Mouse (Mus musculus) heart, adult 8-10 months (tissue): Measurements from ENCODE around the gene Akt1s1. TPM values are rescaled to one million over a fixed set of nuclear protein-coding genes. Genes with fewer than 3 reads are reported as not detected.
"Not testable (repeated sequence)": the region's sequence is repeated elsewhere in the genome, so short reads cannot be mapped to it uniquely, and the experiment has no call there.

ENCODE experiments used
- DNase-seq: peaks from one replicate; pipeline ENCODE4 v3.0.0; 2022; ENCODE audit warnings: low spot score
- total RNA-seq, 4 experiments: library from RNA; stranded (reverse); gene quantifications; 2 replicates each; pipeline ENCODE4 v1.2.4; 2022

Akt1s1 gene
- total RNA-seq, 4 experiments from 2014 or later, result 64.3 to 76.2 (median 70.5) TPM

GRCm38 (mm10) chr7:44868919-44869696 lies 20.3 kb downstream of the Akt1s1 start:
- DNase-seq, result peak; percentile 61

DNA sequence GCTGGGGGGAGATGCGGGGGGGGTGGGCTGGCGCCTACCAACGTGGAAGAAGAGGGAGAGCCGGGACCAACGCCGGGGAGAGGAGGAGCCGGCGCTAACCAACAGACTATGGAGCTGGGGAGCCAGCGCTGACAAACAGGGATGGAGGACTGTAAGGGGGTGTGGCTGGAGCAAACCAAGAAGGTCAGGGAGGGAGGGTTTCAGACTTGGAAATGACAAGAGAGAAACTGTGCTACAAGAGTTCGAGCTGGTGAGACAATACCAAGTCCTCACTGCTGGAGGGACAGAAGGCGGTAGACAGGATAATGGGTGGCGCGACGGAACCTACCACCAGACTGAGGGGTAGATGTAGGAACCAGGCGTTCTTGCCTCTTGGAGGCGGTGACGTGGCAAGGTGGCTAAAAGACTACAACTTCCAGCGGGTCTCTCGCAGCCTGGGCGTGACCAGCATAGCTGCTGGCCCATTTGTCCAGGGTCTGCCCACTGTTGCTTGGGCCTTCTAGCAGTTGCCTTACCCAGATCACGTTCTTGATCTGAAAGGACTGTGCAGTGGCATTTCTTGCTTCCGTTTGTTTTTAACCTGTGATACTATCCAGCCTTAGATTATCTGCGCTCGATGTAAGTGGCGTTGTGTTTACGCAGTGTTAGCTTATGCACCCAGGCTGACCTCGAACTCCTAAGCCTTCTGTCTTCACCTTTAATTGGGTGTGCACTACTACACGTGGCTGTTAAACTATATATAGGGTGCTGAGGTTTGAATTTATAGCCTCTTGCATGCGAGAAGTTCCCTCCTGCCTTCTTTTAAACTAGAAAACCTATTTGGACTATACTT lies 21.1 kb downstream of the Akt1s1 start, which contains the start of gene Ptov1:
TSS of gene Ptov1 (minus strand) at position 92 of the 832 bp plus-strand sequence.
- peak; percentile 95 for DNase-seq

DNA sequence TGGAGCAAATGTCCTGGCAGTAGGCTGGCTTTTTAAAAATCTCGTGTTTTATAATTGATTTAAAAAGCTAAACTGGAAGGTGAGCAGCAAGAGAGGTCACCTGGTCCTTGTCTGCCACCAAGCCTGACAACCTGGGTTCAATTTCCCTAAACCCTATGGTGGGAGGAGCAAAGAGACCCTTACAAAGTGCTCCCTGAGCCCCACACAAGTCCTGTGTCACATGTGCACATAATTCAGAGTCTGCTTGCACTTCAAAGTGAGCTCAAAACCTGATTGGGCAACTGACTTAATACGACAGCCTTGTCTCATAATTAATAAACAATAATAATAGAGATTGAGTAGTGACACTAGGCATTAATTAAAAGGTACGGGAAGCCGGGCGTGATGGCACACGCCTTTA lies 21.8 kb downstream of the Akt1s1 start:
- no peak for DNase-seq

DNA sequence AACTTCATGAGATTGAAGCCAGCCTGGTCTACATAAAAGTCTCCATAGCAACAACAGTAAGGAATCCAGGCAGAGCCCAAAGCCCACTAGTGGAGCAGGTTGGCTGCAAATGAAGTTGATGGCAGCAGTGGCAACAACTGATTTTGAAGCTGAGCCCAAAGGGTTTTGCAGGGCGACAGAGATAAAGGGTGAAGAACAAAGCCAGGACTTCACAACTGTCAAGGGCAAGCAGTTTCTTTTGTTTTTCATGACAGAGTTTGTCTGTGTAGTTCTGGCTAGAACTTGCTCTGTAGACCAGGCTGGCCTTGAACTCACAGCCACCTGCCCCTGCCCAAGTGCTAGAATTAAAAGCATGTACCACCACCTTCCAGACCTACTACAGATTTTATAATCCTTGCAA lies 22.4 kb downstream of the Akt1s1 start:
- DNase-seq, result no peak

DNA sequence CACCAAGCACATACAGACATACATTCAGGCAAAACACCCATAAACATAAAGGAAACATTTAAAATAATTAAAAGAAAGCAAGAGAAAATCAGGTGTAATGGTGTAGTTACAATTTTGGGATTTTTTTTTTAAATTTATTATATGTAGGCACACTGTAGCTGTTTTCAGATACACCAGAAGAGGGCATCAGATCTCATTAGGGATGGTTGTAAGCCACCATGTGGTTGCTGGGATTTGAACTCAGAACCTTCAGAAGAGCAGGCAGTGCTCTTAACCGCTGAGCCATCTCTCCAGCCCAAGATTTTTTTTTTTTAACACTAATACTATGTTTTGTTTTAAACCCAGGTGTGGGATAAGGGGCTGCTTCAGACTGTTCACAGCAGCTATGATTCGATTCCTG lies 23.0 kb downstream of the Akt1s1 start:
- not testable (repeated sequence) for DNase-seq

- DNase-seq, result peak; percentile 54
These were observed 29.0 kb downstream of the Akt1s1 start for GRCm38 (mm10) chr7:44877833-44878232.

DNA sequence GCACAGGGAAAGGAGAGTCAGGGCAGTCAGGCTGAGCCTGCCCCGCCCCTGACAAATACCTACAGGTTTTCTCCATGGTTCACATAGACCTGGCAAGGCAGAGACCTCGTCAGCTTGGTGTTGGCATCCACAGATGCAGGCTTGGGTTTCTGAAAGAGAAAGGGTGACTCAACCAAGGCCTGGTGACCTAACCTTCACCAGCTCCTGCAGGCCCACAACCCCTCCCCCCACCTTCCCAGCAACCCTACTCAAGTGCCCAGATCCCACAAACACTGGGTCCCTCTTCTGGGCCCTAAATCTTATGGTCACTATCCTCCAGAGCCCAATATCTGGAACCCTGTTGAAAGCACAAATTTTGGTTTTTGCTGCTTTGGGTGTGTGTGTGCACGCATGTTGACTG lies 34.2 kb downstream of the Akt1s1 start:
- no peak for DNase-seq

DNA sequence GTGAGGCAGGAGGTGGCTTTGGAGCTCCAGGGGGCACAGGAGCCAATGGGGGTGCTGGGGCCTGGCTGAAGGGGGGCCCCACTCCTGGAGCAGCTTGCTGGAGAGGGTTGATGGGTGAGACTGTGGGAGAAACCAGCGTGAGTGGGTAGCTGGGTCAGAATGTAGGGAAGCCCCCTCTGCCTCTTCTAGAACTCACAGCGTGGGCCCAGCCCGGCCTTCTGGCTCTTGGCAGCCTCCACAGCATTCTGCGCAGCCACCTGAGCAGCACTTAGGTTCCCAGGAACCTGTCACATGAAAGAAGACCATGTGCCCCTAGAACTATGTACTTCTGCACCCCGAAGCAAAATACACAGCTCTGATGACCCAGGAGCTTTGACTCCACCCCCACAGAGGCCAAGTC lies 35.8 kb downstream of the Akt1s1 start:
- no peak for DNase-seq

GRCm38 (mm10) chr7:44886964-44887363 lies 38.2 kb downstream of the Akt1s1 start:
- no peak for DNase-seq

- no peak for DNase-seq
These were observed 39.7 kb downstream of the Akt1s1 start for GRCm38 (mm10) chr7:44888256-44889105.

- no peak for DNase-seq
These were observed 41.4 kb downstream of the Akt1s1 start for GRCm38 (mm10) chr7:44890180-44890579.

DNA sequence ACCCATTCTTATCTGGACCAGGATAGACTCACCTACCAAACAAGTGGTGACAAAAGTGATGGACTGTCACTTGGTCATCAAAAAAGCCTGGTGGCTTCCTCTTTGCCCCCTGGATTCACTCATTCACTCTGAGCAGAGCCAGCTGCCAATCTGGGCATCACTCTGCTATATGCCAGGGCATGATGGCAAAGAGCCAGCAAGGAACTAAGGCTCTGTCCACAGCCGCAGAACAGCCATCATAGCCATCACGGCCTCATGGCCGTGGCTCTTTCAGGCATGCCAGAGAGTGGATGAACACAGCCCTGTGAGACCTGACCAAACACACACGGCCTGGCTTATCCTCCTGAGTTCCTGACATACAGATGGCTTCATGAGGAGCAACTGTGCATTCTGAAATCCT lies 41.9 kb downstream of the Akt1s1 start:
- DNase-seq, result no peak

DNA sequence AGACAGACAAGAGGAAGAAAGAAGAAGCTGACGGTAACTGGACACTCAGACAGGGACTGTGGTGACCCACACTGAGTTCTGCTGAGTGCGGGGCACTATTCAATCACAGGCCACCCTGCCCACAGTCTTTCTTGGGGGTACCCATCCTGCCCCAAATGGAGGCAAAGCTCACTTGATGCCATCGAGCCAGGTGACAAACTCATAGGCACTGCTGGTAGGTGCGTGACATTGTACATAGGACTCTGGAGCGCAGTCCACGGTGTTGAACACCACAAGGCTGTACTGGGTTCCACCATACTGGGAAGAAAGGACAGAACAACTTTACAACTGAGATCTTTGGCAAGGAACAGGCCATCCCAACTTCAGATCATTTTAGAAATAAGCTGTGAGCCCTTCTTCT lies 42.8 kb downstream of the Akt1s1 start:
- DNase-seq, result no peak

DNA sequence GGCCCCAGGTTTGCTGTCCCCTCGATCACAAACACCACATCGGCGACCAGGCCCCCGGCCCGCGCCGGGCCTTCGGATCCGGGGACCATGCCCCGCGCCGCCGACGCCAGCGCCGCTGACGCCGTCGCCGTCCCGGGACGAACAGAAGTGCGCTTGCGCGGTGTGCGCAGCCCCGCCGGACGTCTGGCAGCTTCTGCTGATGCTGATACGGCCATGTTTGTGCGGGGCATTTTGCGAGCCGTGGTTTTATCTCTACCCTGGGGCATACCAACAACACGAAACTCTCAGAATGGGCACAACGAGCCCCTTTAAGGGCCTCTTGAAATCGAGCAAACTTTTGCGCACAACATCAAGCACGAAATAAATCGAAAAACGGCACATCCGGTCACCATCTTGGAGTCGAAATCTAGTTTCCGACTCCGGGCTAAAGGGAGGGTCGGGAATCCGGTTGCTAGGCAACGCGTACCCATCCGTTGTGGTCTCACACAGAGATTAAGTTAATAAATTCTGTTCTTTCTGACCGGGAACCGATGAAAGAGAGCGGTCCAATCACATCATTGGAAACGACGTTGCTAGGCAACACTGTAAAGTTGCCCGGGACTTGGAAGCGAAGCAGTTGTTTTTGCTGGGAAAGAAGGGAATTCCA lies 43.6 kb downstream of the Akt1s1 start, which contains the start of gene Med25:
TSS of gene Med25 (minus strand) at position 437 of the 646 bp plus-strand sequence.
- peak; percentile 91 for DNase-seq

GRCm38 (mm10) chr7:44893197-44893596 lies 44.4 kb downstream of the Akt1s1 start:
- no peak for DNase-seq

- DNase-seq, result no peak
These were observed 45.4 kb downstream of the Akt1s1 start for GRCm38 (mm10) chr7:44894175-44894574.

- DNase-seq, result no peak
These were observed 46.4 kb downstream of the Akt1s1 start for GRCm38 (mm10) chr7:44895206-44895592.

- DNase-seq, result peak; percentile 96
These were observed 47.0 kb downstream of the Akt1s1 start, which contains the start of gene Fuz for GRCm38 (mm10) chr7:44895593-44896434. TSS of gene Fuz (plus strand) at chr7:44896079.

GRCm38 (mm10) chr7:44896499-44896898 lies 47.7 kb downstream of the Akt1s1 start:
- no peak for DNase-seq

DNA sequence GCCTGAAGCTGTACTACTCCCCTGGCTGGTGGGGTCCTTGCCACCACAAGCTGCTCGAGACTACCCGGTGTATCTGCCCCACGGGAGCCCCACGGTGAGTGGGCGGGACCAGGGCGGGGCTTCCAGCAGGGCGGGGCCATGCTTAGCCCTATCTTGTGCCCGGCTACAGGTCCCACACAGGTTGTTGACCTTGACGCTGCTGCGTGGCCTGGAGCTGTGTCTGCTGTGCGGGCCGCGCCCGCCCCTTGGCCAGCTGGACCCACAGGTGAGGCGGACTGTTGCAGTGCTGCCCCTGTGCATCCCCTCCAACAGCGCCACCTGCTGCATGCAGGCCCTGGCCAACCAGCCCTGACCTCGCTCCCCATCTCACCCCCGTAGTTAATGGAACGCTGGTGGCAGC lies 49.8 kb downstream of the Akt1s1 start:
- DNase-seq, result no peak
